Mouse (Mus musculus) heart, postnatal 4 days (tissue): ENCODE measurements around the gene Rab1a. TPM values are rescaled to one million over a fixed set of nuclear protein-coding genes. Genes with fewer than 3 reads are reported as not detected.

Source experiments
- DNase-seq: peaks from one replicate; pipeline ENCODE4 v3.0.0; 2021
- total RNA-seq, 2 experiments: library from RNA; stranded (reverse); gene quantifications; 2 replicates each; pipeline ENCODE4 v1.2.3; 2021

Rab1a gene
- total RNA-seq, 2 experiments from 2014 or later, result 178 to 180 TPM

DNA sequence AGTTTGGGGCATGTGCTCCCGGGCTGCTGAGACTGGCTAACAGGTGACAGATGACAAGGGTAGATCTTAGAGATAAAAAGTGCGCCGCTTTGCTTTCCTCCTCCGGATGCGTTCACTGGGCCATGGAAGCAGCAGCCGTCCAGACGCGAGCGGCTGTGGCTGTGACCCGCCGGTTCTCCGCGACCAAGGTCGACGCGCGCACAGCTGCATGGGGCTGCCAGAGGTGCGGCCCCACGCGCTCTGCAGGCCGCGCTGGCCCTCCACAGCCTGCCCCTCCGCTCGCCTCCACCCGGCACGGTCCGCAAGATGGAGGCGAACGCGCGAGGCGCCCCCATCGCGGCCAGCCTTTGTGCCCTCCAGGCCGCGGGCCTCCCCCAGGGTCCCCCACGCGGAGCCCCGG is 47.6 kb downstream of the Rab1a start:
- DNase-seq, result no peak

DNA sequence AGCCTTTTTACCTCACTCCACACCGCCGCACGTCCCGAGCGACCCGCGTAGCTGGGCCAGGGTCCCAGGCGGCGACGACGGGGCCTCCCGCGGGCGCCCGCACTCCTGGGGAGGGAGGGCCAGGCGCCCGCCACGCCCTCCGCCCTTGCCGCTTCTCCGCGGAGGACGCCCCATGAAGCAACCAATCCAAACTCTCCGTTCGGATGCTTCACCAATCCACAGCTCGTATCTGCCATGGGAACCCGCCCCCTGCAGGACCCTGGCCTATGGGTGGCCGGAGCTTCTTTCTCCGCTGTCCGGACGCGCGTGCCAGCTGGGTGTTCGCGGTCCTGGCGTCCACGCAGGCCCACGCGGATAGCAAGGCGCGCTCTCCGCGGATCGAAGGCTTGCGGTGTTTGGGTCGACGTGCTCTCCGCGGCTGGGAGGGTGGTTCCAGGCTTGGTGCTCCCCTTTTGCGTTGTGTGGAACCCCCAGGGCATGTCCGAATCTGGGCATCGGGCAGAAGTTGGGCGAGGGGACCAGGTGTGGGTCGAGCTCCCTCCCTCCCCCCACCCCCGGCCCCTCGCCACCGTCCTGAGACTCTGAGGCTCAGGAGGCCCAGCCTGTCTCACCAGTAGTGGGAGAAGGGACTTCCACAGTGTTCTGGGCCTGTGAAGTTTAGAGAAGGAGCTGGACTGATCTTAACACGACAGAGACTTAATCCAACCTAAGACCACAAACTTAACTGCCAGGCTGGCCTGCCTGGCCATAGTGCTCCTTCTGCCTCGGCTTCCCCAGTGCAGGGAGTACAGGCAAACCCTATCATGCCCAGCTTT is 48.3 kb downstream of the Rab1a start, which contains the start of gene Cep68:
Gene Cep68 (minus strand): TSS at position 134 of the 815 bp plus-strand sequence.
- peak; percentile 96 for DNase-seq

DNA sequence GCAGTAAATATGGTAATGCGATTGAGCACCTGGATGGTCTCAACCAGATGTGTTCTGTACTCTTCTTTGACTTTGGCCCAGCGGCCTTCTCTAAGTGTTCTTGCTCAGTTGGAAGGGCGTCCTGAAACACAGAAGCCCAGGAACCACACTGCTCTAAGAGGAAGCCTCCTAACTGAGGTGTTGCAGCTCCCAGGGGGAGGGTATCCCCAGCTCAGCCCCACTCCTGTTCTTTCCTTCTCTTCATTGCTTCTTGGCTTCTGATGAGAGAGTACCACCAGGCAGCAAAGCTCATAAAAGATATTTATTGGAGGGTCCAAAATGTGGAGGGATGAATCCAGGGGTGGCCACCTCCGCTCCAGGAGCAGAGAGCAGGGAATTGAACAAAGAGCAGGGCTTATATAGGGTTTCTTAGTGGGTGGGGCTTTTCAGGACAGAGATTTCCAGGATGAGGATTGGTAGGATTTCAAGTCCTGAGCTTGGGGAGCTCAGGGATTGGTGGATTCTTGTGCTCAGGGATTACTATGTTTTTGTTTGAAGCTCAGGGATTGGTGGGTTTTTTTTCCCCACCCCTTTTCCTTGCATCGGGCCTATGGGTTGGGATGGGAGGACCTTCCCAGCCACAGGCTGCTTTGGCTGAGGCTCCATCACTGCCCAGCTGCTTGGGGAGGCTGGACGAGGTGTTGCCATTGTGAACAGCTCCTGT is 49.4 kb downstream of the Rab1a start:
- no peak for DNase-seq

DNA sequence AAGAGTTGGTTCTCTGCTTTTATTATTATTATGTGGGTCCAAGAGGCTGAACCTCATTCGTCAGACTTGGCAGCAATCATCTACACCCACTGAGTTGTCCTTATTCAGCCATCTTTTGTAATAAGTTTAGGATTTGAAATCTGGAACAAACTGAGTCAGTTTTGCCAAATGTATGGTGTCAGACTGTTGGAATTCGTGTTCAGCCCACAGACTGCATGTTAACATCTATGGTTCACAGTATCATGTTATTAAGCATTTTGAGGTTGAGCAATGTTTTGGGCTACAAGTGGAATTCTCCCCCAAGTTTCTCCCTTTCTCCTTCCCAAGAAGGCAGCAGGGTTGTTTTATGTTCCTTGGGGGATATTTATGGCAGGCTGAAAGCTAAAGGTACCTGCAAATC is 51.9 kb downstream of the Rab1a start:
- DNase-seq, result no peak

DNA sequence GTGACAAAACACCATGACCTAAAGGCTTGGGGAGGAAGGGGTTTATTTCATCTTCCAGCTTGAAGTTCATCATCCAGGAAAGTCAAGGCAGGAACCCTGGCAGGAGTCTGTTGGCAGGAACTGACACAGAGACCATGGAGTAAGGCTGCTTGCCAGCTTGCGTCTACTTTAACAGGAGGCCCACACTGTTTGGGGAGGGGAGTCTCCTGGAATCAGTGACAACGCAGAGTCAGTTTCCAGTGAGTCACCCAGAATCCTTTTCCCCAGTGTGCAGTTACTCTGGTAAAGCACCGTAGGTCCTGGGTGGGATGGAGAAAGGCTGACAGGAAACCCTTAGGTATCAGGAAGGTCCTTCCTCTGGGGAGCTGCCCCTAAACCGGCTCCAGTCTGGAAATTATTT is 53.6 kb downstream of the Rab1a start:
- DNase-seq, result no peak

DNA sequence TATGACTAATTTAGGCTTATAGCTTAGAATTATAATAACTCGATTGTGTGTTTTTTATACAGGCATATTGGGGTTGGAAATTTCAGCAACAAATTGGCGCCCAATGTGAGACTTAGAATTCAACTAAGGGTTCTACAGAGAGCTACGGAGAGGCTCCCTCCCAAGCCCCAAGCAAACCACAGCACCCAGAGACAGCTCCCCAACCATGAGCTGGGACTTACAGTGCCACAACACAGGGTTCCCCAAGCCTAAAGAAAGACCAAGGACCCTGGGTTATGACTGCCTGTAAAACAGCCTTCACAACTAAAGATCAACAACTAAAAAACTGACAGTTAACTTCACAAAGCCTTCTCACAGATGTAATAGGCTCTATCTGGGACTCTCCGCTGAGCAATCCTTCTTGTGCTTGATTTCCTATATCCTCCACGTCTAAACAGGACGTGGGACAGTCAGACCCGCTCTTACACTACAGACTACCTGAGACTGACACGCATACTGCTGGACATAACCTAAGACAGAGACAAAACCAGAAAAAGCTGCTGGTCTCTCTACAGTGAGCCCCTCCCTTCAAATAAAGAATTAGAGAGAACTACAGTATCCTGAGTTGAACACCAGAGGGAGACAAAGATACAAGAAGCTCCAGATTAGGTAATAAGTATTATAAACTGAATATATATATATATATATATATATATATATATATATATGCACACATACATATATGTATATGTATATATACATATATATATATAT is 61.6 kb downstream of the Rab1a start:
- no peak for DNase-seq

DNA sequence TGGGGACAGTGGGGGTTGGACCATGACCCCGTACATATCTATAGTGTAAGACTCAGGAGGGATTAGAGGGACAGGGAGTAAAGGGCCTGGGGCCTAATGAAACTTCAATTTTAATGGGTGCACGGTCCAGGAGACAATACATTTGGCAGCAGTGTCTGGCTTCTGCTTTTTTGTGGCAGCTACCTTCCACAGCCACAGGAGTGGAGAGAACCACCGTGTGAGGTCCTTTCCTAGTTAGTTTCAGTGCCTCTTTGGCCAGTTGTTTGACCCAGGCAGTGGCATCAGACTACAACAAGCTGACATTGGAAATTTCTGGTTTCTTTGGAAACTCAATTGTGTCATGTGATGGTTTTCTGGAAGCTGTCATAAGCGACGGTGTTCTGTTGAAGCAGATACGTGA is 68.7 kb downstream of the Rab1a start:
- DNase-seq, result no peak

DNA sequence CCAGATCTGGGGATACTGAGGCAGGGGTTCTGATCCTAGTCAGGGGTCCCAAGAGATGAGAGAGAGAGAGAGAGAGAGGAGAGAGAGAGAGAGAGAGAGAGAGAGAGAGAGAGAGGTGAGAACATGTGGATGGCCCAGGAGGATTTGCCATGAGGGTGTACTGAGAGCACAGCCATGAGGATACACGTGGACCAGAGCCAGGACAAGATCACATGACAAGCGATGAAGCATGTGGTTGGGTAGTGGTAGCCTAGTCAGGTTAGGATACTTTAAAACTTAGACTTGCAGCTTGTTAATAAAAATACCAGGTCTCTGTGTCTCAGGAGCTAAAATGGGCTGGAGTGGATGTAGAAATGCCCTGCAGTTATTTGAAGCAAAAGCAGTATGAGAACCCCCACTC is 74.7 kb downstream of the Rab1a start:
- no peak for DNase-seq

Other genes with a start within 250 kb of the Rab1a start
- 100 to 1,000 TPM; 109 TPM for gene Actr2, start 88.5 kb upstream of the Rab1a start, total RNA-seq
- gene Cep68, start 48.0 kb downstream of the Rab1a start, total RNA-seq, result 10 to 100 TPM; 44.1 to 44.2 TPM
- gene Slc1a4, start 131.3 kb downstream of the Rab1a start, total RNA-seq, result 1 to 10 TPM; 5.3 to 5.6 TPM